In the genomic region with DNA sequence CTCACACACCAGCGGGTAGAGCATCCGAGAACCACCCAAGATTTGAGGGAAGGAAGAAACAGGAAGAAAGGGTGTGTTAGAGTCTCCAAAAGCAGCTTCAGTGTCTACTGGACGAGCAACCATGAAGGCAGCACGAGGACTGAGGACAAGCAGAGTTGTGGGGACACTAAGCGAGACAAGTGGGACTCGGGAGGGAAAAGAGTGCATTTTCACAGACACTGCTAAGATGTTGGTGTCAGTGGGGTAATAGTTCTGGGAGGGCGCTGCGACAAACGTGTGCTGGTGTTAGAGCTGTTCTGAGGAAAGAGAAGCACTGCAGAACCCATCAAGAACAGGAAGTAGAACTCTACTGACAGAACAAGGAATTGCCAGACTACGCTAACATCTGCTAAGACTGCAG, we compare ENCODE assay signal across 14 mouse cellular contexts. TPM values are rescaled to one million over a fixed set of nuclear protein-coding genes. Genes with fewer than 3 reads are reported as not detected.
DNase-seq lines count a peak whose midpoint lies in the region; ATAC-seq lines count a peak whose summit lies in the region.
"Had no signal": no experiment of that assay in that cellular context is flagged by ENCODE, and none has a peak within 500 bp of the region (broad histone marks: within the 10 kb centered on the region; RNA-seq: fewer than 3 reads in every experiment).

No protein-coding gene starts in this region.

- H3K4me3 ChIP-seq in intestine, embryonic 14.5 days (ENCODE audit: low read depth, low read length), result no peak overlapping the region
- H3K4me3 ChIP-seq in intestine, embryonic 15.5 days (replicated peaks), result no peak overlapping the region
- H3K4me3 ChIP-seq in lung, embryonic 15.5 days, result no peak overlapping the region
- no peak overlapping the region for H3K4me3 ChIP-seq in heart, embryonic 15.5 days
- H3K4me3 ChIP-seq in stomach, embryonic 15.5 days (replicated peaks), result no peak overlapping the region
- H3K4me3 ChIP-seq: erythroblast, embryonic 14.5 days; limb, embryonic 13.5 days; midbrain, embryonic 15.5 days had no signal

- 91% methylated on average over 10 of the region's 10 CpGs for WGBS in intestine, embryonic 14.5 days
- WGBS in intestine, embryonic 15.5 days, result 88% methylated on average over 10 of the region's 10 CpGs
- WGBS in lung, embryonic 15.5 days, result 86% methylated on average over 10 of the region's 10 CpGs
- 88% methylated on average over 10 of the region's 10 CpGs for WGBS in heart, embryonic 15.5 days
- WGBS in stomach, embryonic 15.5 days, result 87% methylated on average over 10 of the region's 10 CpGs

- no peaks in the 10 kb centered on the region for H3K4me1 ChIP-seq in intestine, embryonic 14.5 days (replicated peaks; ENCODE audit: control insufficient read depth, insufficient read depth, low read length)
- no peaks in the 10 kb centered on the region for H3K4me1 ChIP-seq in intestine, embryonic 15.5 days (replicated peaks)
- no peaks in the 10 kb centered on the region for H3K4me1 ChIP-seq in lung, embryonic 15.5 days
- no peaks in the 10 kb centered on the region for H3K4me1 ChIP-seq in heart, embryonic 15.5 days (replicated peaks)
- H3K4me1 ChIP-seq in stomach, embryonic 15.5 days, result no peaks in the 10 kb centered on the region
- H3K4me1 ChIP-seq: limb, embryonic 13.5 days; midbrain, embryonic 15.5 days had no signal

- no peak for ATAC-seq in intestine, embryonic 14.5 days (replicated peaks; ENCODE audit: low FRiP score, low TSS enrichment, low read depth)
- ATAC-seq in intestine, embryonic 15.5 days, result no peak
- ATAC-seq in lung, embryonic 15.5 days (ENCODE audit: borderline replicate concordance, extremely low read depth, low FRiP score, low TSS enrichment), result no peak
- no peak for ATAC-seq in heart, embryonic 15.5 days (replicated peaks; ENCODE audit: insufficient number of reproducible peaks, insufficient read depth, low FRiP score, low read depth)
- no peak for ATAC-seq in stomach, embryonic 15.5 days (ENCODE audit: insufficient read depth, low FRiP score, low read depth)
- ATAC-seq in erythroblast, adult 5-6 weeks (replicated peaks; ENCODE audit: low FRiP score, poor library complexity, severe bottlenecking), result no peak
- ATAC-seq: midbrain, embryonic 15.5 days had no signal

- DNase-seq in intestine, embryonic 14.5 days (ENCODE audit: low spot score), result no peak
- no peak for DNase-seq in lung, postnatal 4 days
- DNase-seq in adrenal gland, postnatal 4 days (ENCODE audit: low spot score in 2 of 2), result no peak
- DNase-seq: cerebellum, adult 9-10 months had no signal

- no peak overlapping the region for H3K4me2 ChIP-seq in intestine, embryonic 14.5 days (ENCODE audit: low read length)
- no peak overlapping the region for H3K4me2 ChIP-seq in intestine, embryonic 15.5 days (replicated peaks)
- H3K4me2 ChIP-seq in lung, embryonic 15.5 days, result no peak overlapping the region
- no peak overlapping the region for H3K4me2 ChIP-seq in heart, embryonic 15.5 days
- no peak overlapping the region for H3K4me2 ChIP-seq in stomach, embryonic 15.5 days
- H3K4me2 ChIP-seq: hindbrain, embryonic 14.5 days; limb, embryonic 13.5 days; midbrain, embryonic 15.5 days had no signal

- no peaks in the 10 kb centered on the region for H3K27me3 ChIP-seq in intestine, embryonic 14.5 days (replicated peaks; ENCODE audit: control insufficient read depth, insufficient read depth, low read length)
- H3K27me3 ChIP-seq in intestine, embryonic 15.5 days (replicated peaks), result no peaks in the 10 kb centered on the region
- no peaks in the 10 kb centered on the region for H3K27me3 ChIP-seq in lung, embryonic 15.5 days
- H3K27me3 ChIP-seq in heart, embryonic 15.5 days, result no peaks in the 10 kb centered on the region
- no peaks in the 10 kb centered on the region for H3K27me3 ChIP-seq in stomach, embryonic 15.5 days (replicated peaks)
- H3K27me3 ChIP-seq: limb, embryonic 13.5 days; midbrain, embryonic 15.5 days had no signal

- H3K9me3 ChIP-seq in intestine, embryonic 14.5 days (ENCODE audit: control insufficient read depth, low read length), result no peaks in the 10 kb centered on the region
- no peaks in the 10 kb centered on the region for H3K9me3 ChIP-seq in intestine, embryonic 15.5 days
- no peaks in the 10 kb centered on the region for H3K9me3 ChIP-seq in lung, embryonic 15.5 days
- H3K9me3 ChIP-seq in heart, embryonic 15.5 days (replicated peaks), result no peaks in the 10 kb centered on the region
- H3K9me3 ChIP-seq in stomach, embryonic 15.5 days, result no peaks in the 10 kb centered on the region
- H3K9me3 ChIP-seq: limb, embryonic 13.5 days; midbrain, embryonic 15.5 days had no signal

- peak overlapping the region; percentile 5; the same call in 1 of the 2 replicates for H3K27ac ChIP-seq in intestine, embryonic 14.5 days (ENCODE audit: low read depth)
- no peak overlapping the region for H3K27ac ChIP-seq in intestine, embryonic 15.5 days
- H3K27ac ChIP-seq in lung, embryonic 15.5 days, result peak overlapping the region; percentile 78
- peak overlapping the region; percentile 69 for H3K27ac ChIP-seq in heart, embryonic 15.5 days
- 0 out of 2 replicates have a peak overlapping the region, but pooled peaks have one; percentile 40 for H3K27ac ChIP-seq in stomach, embryonic 15.5 days
- H3K27ac ChIP-seq: hindbrain, embryonic 14.5 days; limb, embryonic 13.5 days; macrophage; midbrain, embryonic 15.5 days had no signal

- no peak overlapping the region for H3K9ac ChIP-seq in intestine, embryonic 14.5 days (ENCODE audit: low read length)
- no peak overlapping the region for H3K9ac ChIP-seq in intestine, embryonic 15.5 days
- H3K9ac ChIP-seq in lung, embryonic 15.5 days, result no peak overlapping the region
- H3K9ac ChIP-seq in heart, embryonic 15.5 days, result no peak overlapping the region
- H3K9ac ChIP-seq in stomach, embryonic 15.5 days, result no peak overlapping the region
- H3K9ac ChIP-seq: hindbrain, embryonic 14.5 days; limb, embryonic 13.5 days; midbrain, embryonic 15.5 days had no signal

- H3K36me3 ChIP-seq in intestine, embryonic 14.5 days (ENCODE audit: control insufficient read depth, insufficient read depth, low read length), result peaks cover 84% of the 10 kb centered on the region
- peaks cover 24% of the 10 kb centered on the region for H3K36me3 ChIP-seq in intestine, embryonic 15.5 days
- peaks cover 69% of the 10 kb centered on the region for H3K36me3 ChIP-seq in lung, embryonic 15.5 days
- peaks cover 62% of the 10 kb centered on the region for H3K36me3 ChIP-seq in heart, embryonic 15.5 days
- H3K36me3 ChIP-seq in stomach, embryonic 15.5 days, result peaks cover 34% of the 10 kb centered on the region

RNA-seq across cellular contexts. Expression of a gene that starts 32.6 kb away (rescaled TPM):
- polyA plus RNA-seq in intestine, embryonic 14.5 days (2014; fragmentation: Nextera tagmentation; extraction: Ambion mirVana), result 23.0 and 23.8 TPM in 2 replicates
- 14.0 and 16.6 TPM in 2 replicates for polyA plus RNA-seq in intestine, embryonic 15.5 days (2015; fragmentation: Nextera tagmentation; extraction: Ambion mirVana)
- 19.9 and 22.1 TPM in 2 replicates for polyA plus RNA-seq in lung, embryonic 15.5 days (2015; fragmentation: Nextera tagmentation; extraction: Ambion mirVana)
- 15.5 and 19.8 TPM in 2 replicates for polyA plus RNA-seq in heart, embryonic 15.5 days (2015; fragmentation: Nextera tagmentation; extraction: Ambion mirVana)
- 16.6 and 18.2 TPM in 2 replicates for polyA plus RNA-seq in stomach, embryonic 15.5 days (2015; fragmentation: Nextera tagmentation; extraction: Ambion mirVana)
- 10 to 100 TPM; 41.3 to 44.0 TPM for total RNA-seq in adrenal gland, postnatal 4 days (2021)
- 11.3 and 20.9 TPM in 2 replicates for total RNA-seq in erythroblast, adult 5-6 weeks (2015; ENCODE audit: low replicate concordance)
- 12.3 and 21.3 TPM in 2 replicates for total RNA-seq in erythroblast, adult 5-6 weeks (2017; ENCODE audit: low replicate concordance)

RNA-seq across cellular contexts. Expression of a gene that starts 46.2 kb away (rescaled TPM):
- 105 and 116 TPM in 2 replicates for polyA plus RNA-seq in intestine, embryonic 14.5 days (2014; fragmentation: Nextera tagmentation; extraction: Ambion mirVana)
- polyA plus RNA-seq in intestine, embryonic 15.5 days (2015; fragmentation: Nextera tagmentation; extraction: Ambion mirVana), result 126 and 131 TPM in 2 replicates
- polyA plus RNA-seq in lung, embryonic 15.5 days (2015; fragmentation: Nextera tagmentation; extraction: Ambion mirVana), result 67.9 and 73.0 TPM in 2 replicates
- polyA plus RNA-seq in heart, embryonic 15.5 days (2015; fragmentation: Nextera tagmentation; extraction: Ambion mirVana), result 38.2 and 49.3 TPM in 2 replicates
- polyA plus RNA-seq in stomach, embryonic 15.5 days (2015; fragmentation: Nextera tagmentation; extraction: Ambion mirVana), result 105 and 106 TPM in 2 replicates
- 10 to 100 TPM; 20.4 to 20.5 TPM for total RNA-seq in adrenal gland, postnatal 4 days (2021)
- total RNA-seq in erythroblast, adult 5-6 weeks (2015; ENCODE audit: low replicate concordance), result 5.8 and 10.0 TPM in 2 replicates
- 6.1 and 8.0 TPM in 2 replicates for total RNA-seq in erythroblast, adult 5-6 weeks (2017; ENCODE audit: low replicate concordance)
